Mouse (Mus musculus) heart, embryonic 16.5 days (tissue): Measurements from ENCODE around the gene Aurkaip1. TPM values are rescaled to one million over a fixed set of nuclear protein-coding genes. Genes with fewer than 3 reads are reported as not detected.
A peak's percentile ranks its signal among the peaks of the same experiment; 100 is the strongest.

Source experiments
- ATAC-seq: fragments of 200-750 bp; cut with Nextera tagmentation; replicated peaks from 2 replicates; pipeline ENCODE4 v1.8.0; 2017; ENCODE audit warnings: moderate number of reproducible peaks; ENCODE audit not compliant: insufficient read depth, low FRiP score; ENCODE audit errors: extremely low read depth
- H3K27ac ChIP-seq: fragments of 300-500 bp; sonication (generic); 2 replicates; pipeline ENCODE4 v1.5.1; 2014; ENCODE audit warnings: mild to moderate bottlenecking, low read length, control low read depth, moderate library complexity
- H3K27me3 ChIP-seq: fragments of 300-500 bp; sonication (generic); 2 replicates; pipeline ENCODE4 v1.6.1; 2014; ENCODE audit warnings: low read length, mixed read lengths; ENCODE audit not compliant: control insufficient read depth, insufficient read depth
- H3K36me3 ChIP-seq: fragments of 300-500 bp; sonication (generic); 2 replicates; pipeline ENCODE4 v1.6.1; 2014; ENCODE audit not compliant: control insufficient read depth, insufficient read depth
- H3K4me1 ChIP-seq: fragments of 300-500 bp; sonication (generic); 2 replicates; pipeline ENCODE4 v1.6.1; 2014; ENCODE audit warnings: low read length, mixed read lengths; ENCODE audit not compliant: control insufficient read depth, insufficient read depth
- H3K4me2 ChIP-seq: fragments of 300-500 bp; sonication (generic); 2 replicates; pipeline ENCODE4 v1.6.1; 2014; ENCODE audit warnings: low read depth, mild to moderate bottlenecking, control low read depth, low read length
- H3K4me3 ChIP-seq: fragments of 300-500 bp; sonication (generic); 2 replicates; pipeline ENCODE4 v1.5.1; 2014; ENCODE audit warnings: mild to moderate bottlenecking, control low read depth, low read length
- H3K9ac ChIP-seq: fragments of 300-500 bp; sonication (generic); 2 replicates; pipeline ENCODE4 v1.6.1; 2014; ENCODE audit warnings: low read length, control low read depth
- H3K9me3 ChIP-seq: fragments of 300-500 bp; sonication (generic); replicated peaks from 2 replicates; pipeline ENCODE4 v1.6.1; 2016; ENCODE audit warnings: low read length; ENCODE audit not compliant: control insufficient read depth
- WGBS: fragments of 180-500 bp; shearing (Covaris S2); extraction: QIAGEN DNeasy Blood & Tissue Kit; methylation state at CpG from one replicate; pipeline ENCODE4 v1.1.7; 2014; 5-methylcytosine and 5-hydroxymethylcytosine counted together
- polyA plus RNA-seq: library from polyadenylated mRNA; unstranded; fragments of >200 nt; fragmentation: Nextera tagmentation; extraction: Ambion mirVana; gene quantifications from 2 replicates; pipeline ENCODE4 v1.2.1, GENCODE M21; 2015

Aurkaip1 gene
- polyA plus RNA-seq, 1 experiment from 2014 or later, result 124 TPM

DNA sequence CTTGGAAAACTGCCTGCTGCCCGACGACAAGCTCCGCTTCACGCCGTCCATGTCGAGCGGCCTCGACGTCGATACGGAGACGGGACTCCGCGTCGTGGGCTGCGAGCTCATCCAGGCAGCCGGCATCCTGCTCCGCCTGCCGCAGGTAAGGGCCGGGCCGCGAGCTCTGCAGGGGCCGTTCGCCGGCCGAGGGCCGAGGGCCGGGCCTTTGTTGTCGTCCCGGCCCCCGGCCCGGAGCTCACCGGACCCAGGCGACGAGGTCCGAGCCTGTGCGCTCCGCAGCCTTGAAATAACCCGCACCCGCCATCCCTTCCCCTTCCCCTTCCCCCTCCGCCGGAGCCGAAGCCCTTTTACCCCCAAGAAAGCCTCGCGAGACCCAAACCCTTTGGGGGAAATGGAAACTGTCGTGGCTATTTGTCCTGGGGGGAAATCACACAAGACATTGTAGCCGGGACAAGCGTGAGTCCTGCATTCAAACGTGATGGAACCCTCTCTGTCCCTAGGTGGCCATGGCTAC lies 18.3 kb upstream of the Aurkaip1 start:
- peak overlapping the region; percentile 92 for H3K27ac ChIP-seq
- no peaks in the 10 kb centered on the region for H3K27me3 ChIP-seq
- peak; percentile 20 for ATAC-seq
- H3K36me3 ChIP-seq, result peaks cover 66% of the 10 kb centered on the region
- peaks cover 16% of the 10 kb centered on the region for H3K4me1 ChIP-seq
- H3K4me2 ChIP-seq, result peak overlapping the region; percentile 72
- under 1% methylated on average over 48 of the region's 49 CpGs for WGBS
- H3K4me3 ChIP-seq, result peak overlapping the region; percentile 98
- peak overlapping the region; percentile 98 for H3K9ac ChIP-seq
- no peaks in the 10 kb centered on the region for H3K9me3 ChIP-seq

- no peaks in the 10 kb centered on the region for H3K9me3 ChIP-seq
- H3K4me1 ChIP-seq, result peaks cover 11% of the 10 kb centered on the region
- peaks cover 79% of the 10 kb centered on the region for H3K36me3 ChIP-seq
- H3K4me2 ChIP-seq, result no peak overlapping the region
- WGBS, result 87% methylated on average over 4 of the region's 4 CpGs
- H3K27ac ChIP-seq, result no peak overlapping the region
- H3K9ac ChIP-seq, result no peak overlapping the region
- H3K27me3 ChIP-seq, result no peaks in the 10 kb centered on the region
- no peak overlapping the region for H3K4me3 ChIP-seq
- ATAC-seq, result no peak
Measured at GRCm38 (mm10) chr4:155817533-155817932, 13.5 kb upstream of the Aurkaip1 start.

GRCm38 (mm10) chr4:155821025-155821424 lies 10.0 kb upstream of the Aurkaip1 start:
- Histone ChIP-seq H3K4me1 (no peaks in the 10 kb centered on the region), H3K9ac (no peak overlapping the region), H3K27me3 (no peaks in the 10 kb centered on the region), H3K4me2 (no peak overlapping the region), H3K27ac (no peak overlapping the region), H3K9me3 (no peaks in the 10 kb centered on the region), H3K36me3 (peaks cover 86% of the 10 kb centered on the region), H3K4me3 (no peak overlapping the region)
- WGBS, result 76% methylated on average over 7 of the region's 7 CpGs
- ATAC-seq, result no peak

DNA sequence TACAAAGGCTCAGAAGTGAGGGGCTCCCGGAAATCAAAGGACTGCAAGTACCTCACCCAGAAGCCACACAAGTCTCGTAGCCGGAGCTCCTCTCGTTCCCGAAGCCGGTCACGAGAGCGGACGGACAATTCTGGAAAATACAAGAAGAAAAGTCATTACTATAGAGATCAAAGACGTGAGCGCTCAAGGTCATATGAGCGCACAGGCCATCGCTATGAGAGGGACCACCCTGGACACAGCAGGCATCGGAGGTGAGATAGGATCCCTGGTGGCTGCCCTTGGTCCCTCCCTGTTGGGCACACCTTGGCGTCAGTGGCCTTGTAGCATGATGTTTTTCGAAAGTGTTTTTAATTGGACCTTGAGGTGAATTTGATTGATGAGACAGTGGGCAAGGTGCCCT lies 7.6 kb upstream of the Aurkaip1 start:
- Histone ChIP-seq H3K9me3 (no peaks in the 10 kb centered on the region), H3K4me1 (no peaks in the 10 kb centered on the region), H3K27ac (no peak overlapping the region), H3K4me3 (no peak overlapping the region), H3K36me3 (peaks cover 77% of the 10 kb centered on the region), H3K9ac (no peak overlapping the region), H3K27me3 (no peaks in the 10 kb centered on the region), H3K4me2 (no peak overlapping the region)
- 94% methylated on average over 16 of the region's 16 CpGs for WGBS
- ATAC-seq, result no peak

DNA sequence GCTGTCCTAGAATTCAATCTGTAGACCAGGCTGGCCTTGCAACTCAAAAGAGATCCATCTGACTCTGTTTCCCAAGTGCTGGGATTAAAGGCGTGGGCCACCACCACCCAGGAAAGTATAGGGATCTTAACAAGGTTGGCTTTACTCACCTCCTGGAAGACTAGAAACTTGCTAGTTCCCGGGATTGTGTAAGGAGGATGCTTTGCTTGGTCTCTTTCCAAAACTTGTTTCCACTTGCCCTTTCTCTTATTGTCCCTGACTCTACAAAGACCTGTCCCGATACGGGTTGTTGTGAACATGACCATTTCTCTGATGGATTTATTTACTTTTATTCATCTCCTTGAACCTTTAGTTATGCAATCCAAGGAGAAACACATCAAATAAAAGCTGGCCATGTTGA lies 1.2 kb upstream of the Aurkaip1 start:
- no peak for ATAC-seq
- no peak overlapping the region for H3K27ac ChIP-seq
- 84% methylated on average over 4 of the region's 4 CpGs for WGBS
- H3K4me1 ChIP-seq, result peaks cover 15% of the 10 kb centered on the region
- H3K4me3 ChIP-seq, result no peak overlapping the region
- H3K9ac ChIP-seq, result no peak overlapping the region
- no peak overlapping the region for H3K4me2 ChIP-seq
- H3K36me3 ChIP-seq, result peaks cover 22% of the 10 kb centered on the region
- H3K27me3 ChIP-seq, result no peaks in the 10 kb centered on the region
- no peaks in the 10 kb centered on the region for H3K9me3 ChIP-seq

DNA sequence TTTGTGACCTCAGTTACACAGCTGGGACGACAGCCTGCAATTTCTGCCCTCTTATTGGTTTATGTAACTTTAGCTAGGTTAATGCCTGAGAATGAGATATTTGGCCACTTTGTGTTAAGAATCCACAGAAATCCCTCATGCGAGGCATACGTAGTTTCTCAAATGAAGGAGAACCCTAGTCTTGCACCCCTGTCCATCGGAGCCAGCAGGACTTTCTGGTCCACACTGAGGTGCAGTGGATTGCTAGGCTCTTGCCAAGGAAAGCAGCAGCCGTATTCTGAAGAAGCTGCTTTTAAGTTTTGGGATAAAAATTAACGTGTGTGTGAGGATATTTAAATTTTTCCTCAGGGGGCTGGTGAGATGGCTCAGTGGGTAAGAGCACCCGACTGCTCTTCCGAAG lies 476 bp upstream of the Aurkaip1 start:
- 51% methylated on average over 8 of the region's 8 CpGs for WGBS
- H3K4me2 ChIP-seq, result peak overlapping the region; percentile 62
- H3K27me3 ChIP-seq, result no peaks in the 10 kb centered on the region
- H3K4me1 ChIP-seq, result peaks cover 15% of the 10 kb centered on the region
- H3K4me3 ChIP-seq, result peak overlapping the region; percentile 66
- no peak for ATAC-seq
- H3K36me3 ChIP-seq, result peaks cover 15% of the 10 kb centered on the region
- H3K9me3 ChIP-seq, result no peaks in the 10 kb centered on the region
- H3K27ac ChIP-seq, result peak overlapping the region; percentile 94
- peak overlapping the region; percentile 85 for H3K9ac ChIP-seq

- Histone ChIP-seq H3K27ac (peak overlapping the region; percentile 94), H3K27me3 (no peaks in the 10 kb centered on the region), H3K4me2 (peak overlapping the region; percentile 90), H3K36me3 (peaks cover 8% of the 10 kb centered on the region), H3K9me3 (0 out of 2 replicates have a peak, but pooled peaks cover 2% of the 10 kb centered on the region), H3K4me1 (peaks cover 15% of the 10 kb centered on the region), H3K4me3 (peak overlapping the region; percentile 66), H3K9ac (peak overlapping the region; percentile 85)
- peak; percentile 3; the same call in 1 of the 2 replicates for ATAC-seq
- 0% methylated on average over 25 of the region's 25 CpGs for WGBS
Measured at GRCm38 (mm10) chr4:155831831-155832230, 759 bp downstream of the Aurkaip1 start.

GRCm38 (mm10) chr4:155832321-155832720 lies 1.2 kb downstream of the Aurkaip1 start:
- H3K27ac ChIP-seq, result no peak overlapping the region
- peak overlapping the region; percentile 90 for H3K4me2 ChIP-seq
- peak overlapping the region; percentile 85 for H3K9ac ChIP-seq
- H3K36me3 ChIP-seq, result peaks cover 5% of the 10 kb centered on the region
- peak overlapping the region; percentile 66 for H3K4me3 ChIP-seq
- ATAC-seq, result no peak
- 0 out of 2 replicates have a peak, but pooled peaks cover 2% of the 10 kb centered on the region for H3K9me3 ChIP-seq
- no peaks in the 10 kb centered on the region for H3K27me3 ChIP-seq
- WGBS, result 48% methylated on average over 10 of the region's 10 CpGs
- H3K4me1 ChIP-seq, result peaks cover 18% of the 10 kb centered on the region

GRCm38 (mm10) chr4:155833234-155833633 lies 2.2 kb downstream of the Aurkaip1 start:
- Histone ChIP-seq H3K36me3 (no peaks in the 10 kb centered on the region), H3K4me1 (peaks cover 26% of the 10 kb centered on the region), H3K4me2 (no peak overlapping the region), H3K27ac (no peak overlapping the region), H3K9me3 (0 out of 2 replicates have a peak, but pooled peaks cover 2% of the 10 kb centered on the region), H3K4me3 (no peak overlapping the region), H3K9ac (no peak overlapping the region), H3K27me3 (no peaks in the 10 kb centered on the region)
- ATAC-seq, result no peak
- 90% methylated on average over 4 of the region's 4 CpGs for WGBS
